Mouse (Mus musculus) right cerebral cortex, postnatal 14 days (tissue): ENCODE results near the gene Gipc3.
A peak's percentile ranks its signal among the peaks of the same experiment; 100 is the strongest.

Experiments
- DNase-seq: peaks from one replicate; pipeline ENCODE4 v3.0.0; 2022

Gipc3 gene

GRCm38 (mm10) chr10:81298369-81299100 is 44.5 kb downstream of the Gipc3 start:
- no peak for DNase-seq

- no peak for DNase-seq
Measured at GRCm38 (mm10) chr10:81297845-81298244, 45.2 kb downstream of the Gipc3 start.

GRCm38 (mm10) chr10:81297246-81297645 is 45.8 kb downstream of the Gipc3 start:
- no peak for DNase-seq

GRCm38 (mm10) chr10:81295185-81295584 is 47.9 kb downstream of the Gipc3 start:
- DNase-seq: peak; percentile 47

GRCm38 (mm10) chr10:81294442-81294841 is 48.6 kb downstream of the Gipc3 start:
- no peak for DNase-seq

GRCm38 (mm10) chr10:81293334-81294030 is 49.6 kb downstream of the Gipc3 start:
- no peak for DNase-seq

GRCm38 (mm10) chr10:81292554-81293333 is 50.3 kb downstream of the Gipc3 start, which contains the start of gene Pip5k1c:
Pip5k1c (plus strand) TSS chr10:81292963.
- peak; percentile 100 for DNase-seq

GRCm38 (mm10) chr10:81291511-81292104 is 51.5 kb downstream of the Gipc3 start, which contains the start of gene Tjp3:
Tjp3 (minus strand) TSS chr10:81291581.
- no peak for DNase-seq

GRCm38 (mm10) chr10:81290698-81291460 is 52.2 kb downstream of the Gipc3 start:
- no peak for DNase-seq

GRCm38 (mm10) chr10:81289811-81290210 is 53.3 kb downstream of the Gipc3 start:
- DNase-seq: no peak

GRCm38 (mm10) chr10:81289278-81289677 is 53.8 kb downstream of the Gipc3 start:
- DNase-seq: peak; percentile 69

- peak; percentile 67 for DNase-seq
Measured at GRCm38 (mm10) chr10:81288601-81289000, 54.5 kb downstream of the Gipc3 start.

GRCm38 (mm10) chr10:81287513-81288157 is 55.4 kb downstream of the Gipc3 start:
- peak; percentile 61 for DNase-seq

GRCm38 (mm10) chr10:81286586-81286985 is 56.5 kb downstream of the Gipc3 start:
- DNase-seq: no peak

- DNase-seq: peak; percentile 90
Measured at GRCm38 (mm10) chr10:81285694-81286450, 57.2 kb downstream of the Gipc3 start.
